Mouse (Mus musculus): ENCODE results near the gene Zfp691.

DNA sequence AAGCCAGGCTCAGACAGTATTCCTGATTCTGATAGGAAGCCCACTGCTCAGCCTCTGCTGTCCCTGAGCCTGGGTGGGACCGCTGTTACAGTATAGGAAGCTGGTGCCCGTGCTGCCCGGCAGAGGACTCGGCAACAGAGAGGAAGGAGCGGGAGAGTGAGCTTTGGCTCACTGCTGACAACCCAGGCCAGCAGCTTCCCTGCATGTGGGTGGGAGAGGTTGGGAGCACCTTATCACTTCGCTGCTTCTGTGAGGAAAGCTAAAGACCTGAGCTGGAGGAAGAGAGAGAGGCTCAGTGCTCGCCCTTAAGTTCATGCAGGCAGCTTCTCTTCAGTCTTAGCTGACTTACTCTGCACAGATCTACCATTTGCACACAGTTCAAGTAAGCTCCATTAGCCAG, 45.4 kb downstream of the Zfp691 start:
- TF ChIP-seq CTCF (IDR thresholded peaks at IDR 0.05; ENCODE audit: control insufficient read depth, insufficient read depth, low read length): no peak
- no peak for TF ChIP-seq POLR2A (IDR thresholded peaks at IDR 0.05; ENCODE audit: borderline replicate concordance, control insufficient read depth, low read depth, low read length)
